Mouse (Mus musculus): Measurements from ENCODE around the gene Csnk2a1.

GRCm38 (mm10) chr2:152187132-152187531 is 39.5 kb upstream of the Csnk2a1 start:
- TF ChIP-seq CTCF (IDR thresholded peaks at IDR 0.05; ENCODE audit: borderline replicate concordance, extremely low read depth, insufficient read depth, insufficient read length): no peak
- TF ChIP-seq POLR2A (IDR thresholded peaks at IDR 0.05; ENCODE audit: borderline replicate concordance, extremely low read depth, insufficient read depth, insufficient read length, poor library complexity, severe bottlenecking): no peak
